31 mouse cellular contexts compared by ENCODE assay signal in genomic region chrX:102666641-102667040, GRCm38 (mm10). TPM values are rescaled to one million over a fixed set of nuclear protein-coding genes. Genes with fewer than 3 reads are reported as not detected.
DNase-seq lines count a peak whose midpoint lies in the region; ATAC-seq lines count a peak whose summit lies in the region.
"Had no signal": no experiment of that assay in that cellular context is flagged by ENCODE, and none has a peak within 500 bp of the region (broad histone marks: within the 10 kb centered on the region; RNA-seq: fewer than 3 reads in every experiment).

No protein-coding gene starts in this region.

- no peak overlapping the region for H3K4me2 ChIP-seq in liver, embryonic 11.5 days

- H3K4me3 ChIP-seq in liver, embryonic 11.5 days (ENCODE audit: low read depth, low read length): no peak overlapping the region

- no peak overlapping the region for H3K9ac ChIP-seq in liver, embryonic 11.5 days (ENCODE audit: low read depth, low read length)

- 83% methylated on average over 2 of the region's 2 CpGs for WGBS in liver, embryonic 11.5 days

- no peaks in the 10 kb centered on the region for H3K4me1 ChIP-seq in liver, embryonic 11.5 days (replicated peaks; ENCODE audit: control insufficient read depth, insufficient read depth, low read length)

- H3K36me3 ChIP-seq in liver, embryonic 11.5 days (ENCODE audit: control insufficient read depth, insufficient read depth, low read length): no peaks in the 10 kb centered on the region
- H3K36me3 ChIP-seq: G1E had no signal

- no peaks in the 10 kb centered on the region for H3K9me3 ChIP-seq in liver, embryonic 11.5 days (ENCODE audit: control insufficient read depth, low read length)
- H3K9me3 ChIP-seq: G1E had no signal

- H3K27me3 ChIP-seq in liver, embryonic 11.5 days (replicated peaks; ENCODE audit: control insufficient read depth, insufficient read depth, low read length): no peaks in the 10 kb centered on the region; the same call in 1 of the 2 replicates
- H3K27me3 ChIP-seq: CH12.LX, Patski had no signal

- DNase-seq in 3134 (ENCODE audit: extremely low read depth, insufficient read length, low spot score) (peak; percentile 57), 3T3-L1 (ENCODE audit: low read depth, low spot score) (peak; percentile 69), 416B (ENCODE audit: low read depth) (peak; percentile 4)
- DNase-seq in Muller cell, postnatal 12 days (ENCODE audit: inconsistent ontology term): peak; percentile 67
- no peak for DNase-seq in gastrocnemius, adult 18-20 months (ENCODE audit: low spot score)
- DNase-seq in liver, embryonic 11.5 days (ENCODE audit: low spot score): no peak
- DNase-seq in gastrocnemius, postnatal 4 days (ENCODE audit: low spot score in 2 of 2): no peak
- no peak for DNase-seq in cerebellum, adult 9-11 months
- DNase-seq: adrenal gland, adult 2 months; adrenal gland, adult 8-10 months; adrenal gland, postnatal 10 days; adrenal gland, postnatal 14 days; adrenal gland, postnatal 25 days; adrenal gland, postnatal 36 days; B cell, adult 2 months; cerebellum, adult 11 months; cerebellum, adult 11-12 months; cerebellum, adult 18-20 months; cerebellum, adult 2 months; cerebellum, adult 8-10 months; cerebellum, adult 9-10 months had no signal

- ATAC-seq in liver, embryonic 11.5 days (replicated peaks; ENCODE audit: low FRiP score): no peak
- ATAC-seq: activated CD4-positive, CD25-positive, alpha-beta regulatory T cell, adult 4 months; CD4-positive, CD25-positive, alpha-beta regulatory T cell, adult 4 months; Patski had no signal

- no peak overlapping the region for H3K27ac ChIP-seq in liver, embryonic 11.5 days (ENCODE audit: low read depth, low read length)

RNA-seq across cellular contexts. Expression of gene Gm3880, which starts 20.1 kb away (rescaled TPM):
- not detected for total RNA-seq in gastrocnemius, adult 18-20 months (2021)
- polyA plus RNA-seq in liver, embryonic 11.5 days (2014; fragmentation: Nextera tagmentation; extraction: Ambion mirVana): not detected in 2 replicates
- not detected for total RNA-seq in gastrocnemius, postnatal 4 days (2021)
- total RNA-seq: adrenal gland, adult 2 months; adrenal gland, adult 8-10 months; adrenal gland, postnatal 10 days; adrenal gland, postnatal 14 days; adrenal gland, postnatal 25 days; adrenal gland, postnatal 4 days; CH12.LX; G1E; MEL had no signal
- polyA plus RNA-seq: activated CD4-positive, CD25-positive, alpha-beta regulatory T cell, adult 4 months; adrenal gland, adult 2 months; brain, embryonic 14.5 days; C2C12; CD4-positive, CD25-positive, alpha-beta regulatory T cell, adult 4 months; cerebellum, adult 2 months; G1E; Patski had no signal

RNA-seq across cellular contexts. Expression of gene Phka1, which starts 22.6 kb away (rescaled TPM):
- 100 to 1,000 TPM; 496 to 527 TPM for total RNA-seq in gastrocnemius, adult 18-20 months (2021)
- 3.7 and 3.8 TPM in 2 replicates for polyA plus RNA-seq in liver, embryonic 11.5 days (2014; fragmentation: Nextera tagmentation; extraction: Ambion mirVana)
- total RNA-seq in gastrocnemius, postnatal 4 days (2021): 10 to 100 TPM; 34.1 to 39.0 TPM
- polyA plus RNA-seq: activated CD4-positive, CD25-positive, alpha-beta regulatory T cell, adult 4 months had no signal

RNA-seq across cellular contexts. Expression of gene Gm9112, which starts 40.8 kb away (rescaled TPM):
- not detected for total RNA-seq in gastrocnemius, adult 18-20 months (2021)
- not detected in 2 replicates for polyA plus RNA-seq in liver, embryonic 11.5 days (2014; fragmentation: Nextera tagmentation; extraction: Ambion mirVana)
- not detected for total RNA-seq in gastrocnemius, postnatal 4 days (2021)
- total RNA-seq: adrenal gland, adult 18-20 months; adrenal gland, adult 2 months; adrenal gland, adult 8-10 months; adrenal gland, postnatal 10 days; adrenal gland, postnatal 14 days; adrenal gland, postnatal 25 days; adrenal gland, postnatal 36 days; adrenal gland, postnatal 4 days; CH12.LX; G1E; MEL had no signal
- polyA plus RNA-seq: activated CD4-positive, CD25-positive, alpha-beta regulatory T cell, adult 4 months; adrenal gland, adult 2 months; brain, embryonic 14.5 days; C2C12; CD4-positive, CD25-positive, alpha-beta regulatory T cell, adult 4 months; cerebellum, adult 2 months; G1E; Patski had no signal

RNA-seq across cellular contexts. Expression of gene Dmrtc1b, which starts 41.0 kb away (rescaled TPM):
- not detected for total RNA-seq in gastrocnemius, adult 18-20 months (2021)
- polyA plus RNA-seq in liver, embryonic 11.5 days (2014; fragmentation: Nextera tagmentation; extraction: Ambion mirVana): not detected in 2 replicates
- not detected for total RNA-seq in gastrocnemius, postnatal 4 days (2021)
- total RNA-seq: adrenal gland, adult 18-20 months; adrenal gland, adult 2 months; adrenal gland, adult 8-10 months; adrenal gland, postnatal 10 days; adrenal gland, postnatal 14 days; adrenal gland, postnatal 25 days; adrenal gland, postnatal 36 days; adrenal gland, postnatal 4 days; CH12.LX; G1E; MEL had no signal
- polyA plus RNA-seq: activated CD4-positive, CD25-positive, alpha-beta regulatory T cell, adult 4 months; adrenal gland, adult 2 months; brain, embryonic 14.5 days; C2C12; CD4-positive, CD25-positive, alpha-beta regulatory T cell, adult 4 months; cerebellum, adult 2 months; G1E; Patski had no signal

Comparison
In these comparisons a context has a peak if more than half of its experiments do, and no peak if none do; other contexts are left out.
1. RNA of gene Phka1, which starts 22.6 kb away (total RNA-seq): 496 to 527 TPM in gastrocnemius, adult 18-20 months; 34.1 to 39.0 TPM in gastrocnemius, postnatal 4 days; every median in the first group is over 10 times any median in the second.
2. DNase-seq: peak in 3134 (single experiment), 3T3-L1 (single experiment), 416B (single experiment) and Muller cell, postnatal 12 days (single experiment); none in gastrocnemius, adult 18-20 months (single experiment), liver, embryonic 11.5 days (single experiment), gastrocnemius, postnatal 4 days (0 of 2) and cerebellum, adult 9-11 months (single experiment).